Mouse (Mus musculus): Measurements from ENCODE around the gene Atp11b. TPM values are rescaled to one million over a fixed set of nuclear protein-coding genes. Genes with fewer than 3 reads are reported as not detected.

The Atp11b gene
- total RNA-seq, 2 experiments from 2014 or later, result 100 to 113 TPM

GRCm38 (mm10) chr3:35762735-35763134 lies 8.8 kb downstream of the Atp11b start:
- intact Hi-C loops (cut with DNase I), result no loop called here
- no peak for DNase-seq (ENCODE audit: low spot score in 2 of 2)

- intact Hi-C loops (cut with DNase I), result no loop called here
- DNase-seq (ENCODE audit: low spot score in 2 of 2), result peak in 1 of 2 experiments; percentile 8
These were observed 11.0 kb downstream of the Atp11b start for GRCm38 (mm10) chr3:35764637-35765617.

DNA sequence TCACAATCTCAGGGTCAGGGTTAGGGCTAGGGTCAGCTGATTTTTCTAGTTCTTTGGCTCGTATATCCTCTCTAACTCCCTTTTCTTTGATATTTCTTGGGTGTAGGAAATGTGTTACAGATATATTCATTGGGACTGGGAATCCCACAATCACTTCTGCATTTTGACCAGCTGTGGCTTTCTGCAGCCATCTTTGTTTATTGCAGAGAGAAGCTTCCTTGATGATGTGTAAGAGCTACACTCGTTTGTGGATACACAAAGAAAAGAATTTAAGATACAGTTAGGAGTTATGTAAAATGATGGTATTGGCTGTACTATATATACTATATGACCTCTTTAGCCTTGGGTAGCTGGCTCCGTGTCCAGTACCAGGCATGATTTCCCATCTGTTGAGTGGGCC lies 25.8 kb downstream of the Atp11b start:
- intact Hi-C loops (cut with DNase I), result no loop called here
- no peak for DNase-seq (ENCODE audit: low spot score in 2 of 2)

- intact Hi-C loops (cut with DNase I), result no loop called here
- DNase-seq (ENCODE audit: low spot score in 2 of 2), result no peak
These were observed 48.1 kb downstream of the Atp11b start for GRCm38 (mm10) chr3:35802040-35802439.

DNA sequence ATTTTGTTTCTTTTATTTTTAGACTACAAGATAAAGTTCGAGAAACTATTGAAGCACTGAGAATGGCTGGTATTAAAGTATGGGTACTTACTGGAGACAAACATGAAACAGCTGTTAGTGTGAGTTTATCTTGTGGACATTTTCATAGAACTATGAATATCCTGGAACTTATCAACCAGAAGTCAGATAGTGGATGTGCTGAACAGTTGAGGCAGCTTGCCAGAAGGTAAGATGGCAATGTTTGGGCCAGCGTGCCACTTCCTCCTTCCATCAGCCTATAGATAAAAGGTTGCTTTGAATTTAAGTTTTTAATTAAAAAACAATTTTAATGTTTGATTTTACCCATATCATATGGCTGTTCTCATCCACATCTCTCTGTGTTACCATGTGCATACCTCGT lies 66.0 kb downstream of the Atp11b start:
- no peak for DNase-seq (ENCODE audit: low spot score in 2 of 2)
- intact Hi-C loops (cut with DNase I), result no loop called here

GRCm38 (mm10) chr3:35822036-35822435 lies 68.1 kb downstream of the Atp11b start:
- intact Hi-C loops (cut with DNase I), result no loop called here
- no peak for DNase-seq (ENCODE audit: low spot score in 2 of 2)

DNA sequence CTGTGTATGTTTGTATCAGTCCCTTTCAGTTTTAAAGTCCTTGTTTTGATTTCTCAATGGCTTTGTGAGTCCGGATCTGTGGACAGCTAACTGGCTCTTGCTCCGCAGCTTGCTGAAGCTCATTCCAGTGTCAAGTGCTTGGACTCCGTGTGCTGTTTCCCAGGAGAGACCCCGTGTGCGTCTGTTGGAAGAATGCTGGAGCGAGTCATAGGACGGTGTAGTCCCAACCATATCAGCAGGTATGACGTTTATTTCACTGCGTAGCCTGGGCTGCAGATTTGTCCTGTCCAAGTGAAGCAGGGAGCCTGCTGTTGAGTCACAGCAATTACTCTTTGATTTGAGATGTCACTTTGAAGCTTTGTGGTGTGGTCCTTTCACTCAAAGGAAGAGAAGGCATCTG lies 95.4 kb downstream of the Atp11b start:
- intact Hi-C loops (cut with DNase I), result no loop called here
- no peak for DNase-seq (ENCODE audit: low spot score in 2 of 2)

GRCm38 (mm10) chr3:35883267-35883666 lies 129.4 kb downstream of the Atp11b start:
- intact Hi-C loops (cut with DNase I), result no loop called here
- DNase-seq (ENCODE audit: low spot score in 2 of 2), result no peak

GRCm38 (mm10) chr3:35889531-35889930 lies 135.6 kb downstream of the Atp11b start:
- intact Hi-C loops (cut with DNase I), result no loop called here
- DNase-seq (ENCODE audit: low spot score in 2 of 2), result no peak

GRCm38 (mm10) chr3:35891123-35891522 lies 137.2 kb downstream of the Atp11b start:
- no peak for DNase-seq (ENCODE audit: low spot score in 2 of 2)
- intact Hi-C loops (cut with DNase I), result no loop called here

- intact Hi-C loops (cut with DNase I), result no loop called here
These were observed 139.2 kb downstream of the Atp11b start for GRCm38 (mm10) chr3:35893156-35893555.

GRCm38 (mm10) chr3:35897900-35898299 lies 144.0 kb downstream of the Atp11b start:
- intact Hi-C loops (cut with DNase I), result no loop called here
- no peak for DNase-seq (ENCODE audit: low spot score in 2 of 2)

More at GRCm38 (mm10) chr3:35893156-35893555, 139.2 kb downstream of the Atp11b start:
- no peak for DNase-seq (ENCODE audit: low spot score in 2 of 2)

GRCm38 (mm10) chr3:35899109-35899508 lies 145.2 kb downstream of the Atp11b start:
- intact Hi-C loops (cut with DNase I), result no loop called here
- DNase-seq (ENCODE audit: low spot score in 2 of 2), result no peak

DNA sequence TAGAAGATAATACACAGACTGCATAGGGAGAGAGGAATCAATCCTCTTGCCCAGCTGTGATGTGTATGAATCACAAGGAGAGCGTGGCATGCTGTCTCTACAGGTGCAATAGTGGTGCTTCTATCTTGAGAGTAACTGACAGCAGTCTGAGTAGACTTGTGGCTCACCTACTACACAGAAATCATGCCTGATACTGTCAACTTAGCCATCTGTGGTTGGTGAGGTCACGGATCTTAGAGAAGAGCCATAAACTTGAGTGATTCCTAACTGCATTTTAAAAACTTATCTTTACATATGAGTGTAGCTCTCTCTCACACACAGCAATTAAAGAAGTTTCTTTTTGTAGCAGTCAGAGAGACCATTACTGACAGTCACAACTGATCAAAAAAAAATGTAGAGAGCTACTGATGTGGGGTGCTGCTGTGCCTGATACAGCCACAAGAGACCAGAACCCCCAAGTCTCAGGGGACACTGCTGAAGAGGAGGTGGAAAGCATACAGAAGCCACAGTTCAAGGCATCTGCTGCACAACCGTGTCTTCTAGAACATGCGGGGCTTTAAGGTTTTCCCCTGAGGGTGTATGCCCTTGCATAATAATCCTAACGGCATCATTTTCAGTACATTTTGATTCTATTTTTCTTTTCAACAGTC lies 146.8 kb downstream of the Atp11b start:
- no peak for DNase-seq (ENCODE audit: low spot score in 2 of 2)
- intact Hi-C loops (cut with DNase I), result no loop called here

Other genes starting within 250 kb of the Atp11b start
- gene Dcun1d1, start 183.3 kb downstream of the Atp11b start, total RNA-seq (2021), result 10 to 100 TPM; 71.0 to 77.6 TPM
- 10 to 100 TPM; 29.7 to 37.9 TPM for gene Mccc1, start 246.6 kb downstream of the Atp11b start, total RNA-seq (2021)